9 mouse cellular contexts compared by ENCODE assay signal in the genomic region with DNA sequence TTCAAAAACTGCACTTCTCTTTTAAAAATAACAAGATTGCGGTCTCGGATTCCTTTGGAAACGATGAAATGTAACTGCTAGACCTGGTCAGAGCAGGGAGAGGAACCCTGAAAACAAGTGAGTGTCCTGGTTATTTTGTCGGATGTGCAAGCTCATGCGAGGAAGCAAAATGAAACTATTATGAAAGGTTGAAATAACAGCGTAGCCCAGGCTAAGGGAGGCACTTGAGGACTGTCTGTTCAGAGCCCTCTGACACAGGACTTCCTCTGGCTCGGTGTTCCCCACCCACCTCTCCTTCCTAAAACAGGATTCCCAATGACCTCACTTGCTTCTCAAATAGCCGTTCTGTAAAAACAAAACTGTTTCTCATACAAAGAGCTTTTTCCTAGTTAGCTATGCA. TPM values are rescaled to one million over a fixed set of nuclear protein-coding genes. Genes with fewer than 3 reads are reported as not detected.
DNase-seq lines count a peak whose midpoint lies in the region; ATAC-seq lines count a peak whose summit lies in the region.
"Had no signal": no experiment of that assay in that cellular context is flagged by ENCODE, and none has a peak within 500 bp of the region (broad histone marks: within the 10 kb centered on the region; RNA-seq: fewer than 3 reads in every experiment).

No protein-coding gene starts in this region.

- peak; percentile 48 for ATAC-seq in granulocyte monocyte progenitor cell, adult 5-6 weeks (replicated peaks; ENCODE audit: poor library complexity, severe bottlenecking)
- ATAC-seq: forebrain, embryonic 13.5 days had no signal

- intact Hi-C loops in gastrocnemius, postnatal 14 days (cut with DNase I; ENCODE audit: low total_unique reads): no loop called here

- DNase-seq in gastrocnemius, postnatal 14 days: peak; percentile 13
- no peak for DNase-seq in gastrocnemius, postnatal 4 days (ENCODE audit: low spot score in 2 of 2)
- peak; percentile 50 to 66 for DNase-seq in kidney, adult 8-10 months
- peak; percentile 62 for DNase-seq in lung, postnatal 10 days
- no peak for DNase-seq in cerebellum, postnatal 4 days (ENCODE audit: low spot score in 2 of 2)
- DNase-seq in right cerebral cortex, postnatal 25 days: no peak
- DNase-seq in right cerebral cortex, postnatal 10 days (ENCODE audit: low spot score in 2 of 2): no peak

RNA-seq across cellular contexts. Expression of a gene that starts 51.3 kb away (rescaled TPM):
- 10 to 100 TPM; 19.7 to 43.0 TPM for total RNA-seq in gastrocnemius, postnatal 14 days (2021)
- 10 to 100 TPM; 25.4 to 26.6 TPM for total RNA-seq in gastrocnemius, postnatal 4 days (2021)
- total RNA-seq in granulocyte monocyte progenitor cell, adult 5-6 weeks (2014; fragmentation: Nextera tagmentation): 0.77 and 1.6 TPM in 2 replicates
- 0.26 and 1.0 TPM in 2 replicates for total RNA-seq in granulocyte monocyte progenitor cell, adult 5-6 weeks (2017)

Comparison
In these comparisons a context has a peak if more than half of its experiments do, and no peak if none do; other contexts are left out.
1. DNase-seq: peak in gastrocnemius, postnatal 14 days (single experiment), kidney, adult 8-10 months (2 of 2) and lung, postnatal 10 days (single experiment); none in gastrocnemius, postnatal 4 days (0 of 2), cerebellum, postnatal 4 days (0 of 2), right cerebral cortex, postnatal 25 days (single experiment) and right cerebral cortex, postnatal 10 days (0 of 2).
2. RNA of a gene that starts 51.3 kb away (total RNA-seq): 19.7 to 43.0 TPM in gastrocnemius, postnatal 14 days and 25.4 to 26.6 TPM in gastrocnemius, postnatal 4 days; 0.26 to 1.6 TPM in granulocyte monocyte progenitor cell, adult 5-6 weeks; every median in the first group is over 4 times any median in the second.